Mouse (Mus musculus): ENCODE measurements around the gene Clcn7.

Gene Clcn7

GRCm38 (mm10) chr17:25127079-25127478 lies 6.1 kb upstream of the Clcn7 start:
- peak; percentile 64 for DNase-seq (ENCODE audit: low read depth, low spot score)

- no peak for DNase-seq (ENCODE audit: low read depth, low spot score)
Measured at GRCm38 (mm10) chr17:25127681-25128080, 5.5 kb upstream of the Clcn7 start.

GRCm38 (mm10) chr17:25130060-25130459 lies 3.1 kb upstream of the Clcn7 start:
- no peak for DNase-seq (ENCODE audit: low read depth, low spot score)

GRCm38 (mm10) chr17:25135622-25136021 lies 2.4 kb downstream of the Clcn7 start:
- no peak for DNase-seq (ENCODE audit: low read depth, low spot score)

GRCm38 (mm10) chr17:25138803-25139202 lies 5.6 kb downstream of the Clcn7 start:
- no peak for DNase-seq (ENCODE audit: low read depth, low spot score)

- peak; percentile 70 for DNase-seq (ENCODE audit: low read depth, low spot score)
Measured at GRCm38 (mm10) chr17:25139960-25140359, 6.8 kb downstream of the Clcn7 start.

GRCm38 (mm10) chr17:25162161-25162560 lies 29.0 kb downstream of the Clcn7 start, which contains the start of gene Ccdc154:
Gene Ccdc154, plus strand, starts transcription at chr17:25162461.
- no peak for DNase-seq (ENCODE audit: low read depth, low spot score)

- no peak for DNase-seq (ENCODE audit: low read depth, low spot score)
Measured at GRCm38 (mm10) chr17:25163387-25163786, 30.2 kb downstream of the Clcn7 start.

GRCm38 (mm10) chr17:25164770-25165169 lies 31.6 kb downstream of the Clcn7 start:
- no peak for DNase-seq (ENCODE audit: low read depth, low spot score)

- DNase-seq (ENCODE audit: low read depth, low spot score) = no peak
Measured at GRCm38 (mm10) chr17:25165970-25166671, 32.9 kb downstream of the Clcn7 start.

- DNase-seq (ENCODE audit: low read depth, low spot score) = no peak
Measured at GRCm38 (mm10) chr17:25169706-25170105, 36.5 kb downstream of the Clcn7 start.

- DNase-seq (ENCODE audit: low read depth, low spot score) = no peak
Measured at GRCm38 (mm10) chr17:25172558-25172957, 39.4 kb downstream of the Clcn7 start.

- no peak for DNase-seq (ENCODE audit: low read depth, low spot score)
Measured at GRCm38 (mm10) chr17:25175411-25175810, 42.2 kb downstream of the Clcn7 start, which contains the start of gene Gm38655. Gene Gm38655, minus strand, starts transcription at chr17:25175471.

GRCm38 (mm10) chr17:25183232-25183631 lies 50.0 kb downstream of the Clcn7 start:
- DNase-seq (ENCODE audit: low read depth, low spot score) = no peak

GRCm38 (mm10) chr17:25184129-25184691 lies 51.0 kb downstream of the Clcn7 start, which contains the start of gene BC003965:
Gene BC003965, plus strand, starts transcription at chr17:25184554.
- DNase-seq (ENCODE audit: low read depth, low spot score) = peak; percentile 99

- no peak for DNase-seq (ENCODE audit: low read depth, low spot score)
Measured at GRCm38 (mm10) chr17:25184961-25185360, 51.8 kb downstream of the Clcn7 start.

GRCm38 (mm10) chr17:25187784-25188149 lies 54.6 kb downstream of the Clcn7 start:
- peak; percentile 23 for DNase-seq (ENCODE audit: low read depth, low spot score)

GRCm38 (mm10) chr17:25188150-25189031 lies 55.2 kb downstream of the Clcn7 start, which contains the start of gene Unkl:
Gene Unkl, plus strand, starts transcription at chr17:25188397.
- peak; percentile 52 for DNase-seq (ENCODE audit: low read depth, low spot score)

- DNase-seq (ENCODE audit: low read depth, low spot score) = no peak
Measured at GRCm38 (mm10) chr17:25189091-25189490, 55.9 kb downstream of the Clcn7 start.

- DNase-seq (ENCODE audit: low read depth, low spot score) = no peak
Measured at GRCm38 (mm10) chr17:25202401-25202800, 69.2 kb downstream of the Clcn7 start.

GRCm38 (mm10) chr17:25210006-25210405 lies 76.8 kb downstream of the Clcn7 start:
- DNase-seq (ENCODE audit: low read depth, low spot score) = no peak

All from ES-CJ7 (cell line).